Mouse (Mus musculus): ENCODE results near the gene Psmg4. TPM values are rescaled to one million over a fixed set of nuclear protein-coding genes. Genes with fewer than 3 reads are reported as not detected.

The Psmg4 gene
- polyA plus RNA-seq, 1 experiment from 2014 or later, result 86.6 TPM

- H3K9me3 ChIP-seq (ENCODE audit: control insufficient read depth, low read depth, low read length), result no peaks in the 10 kb centered on the region
- WGBS, result 9% methylated on average over 19 of the region's 19 CpGs
- no peak for ATAC-seq (ENCODE audit: insufficient number of reproducible peaks, insufficient read depth, low FRiP score, low read depth)
- H3K36me3 ChIP-seq (ENCODE audit: control insufficient read depth, insufficient read depth, low read length), result no peaks in the 10 kb centered on the region
- H3K9ac ChIP-seq (replicated peaks; ENCODE audit: low read depth, low read length), result no peak overlapping the region
- H3K4me1 ChIP-seq (ENCODE audit: control insufficient read depth, insufficient read depth, low read length), result peaks cover 22% of the 10 kb centered on the region; the same call in 1 of the 2 replicates
- no peaks in the 10 kb centered on the region for H3K27me3 ChIP-seq (ENCODE audit: control insufficient read depth, insufficient read depth, low read length)
- peak overlapping the region; percentile 78; the same call in 1 of the 2 replicates for H3K27ac ChIP-seq (ENCODE audit: low read length)
- H3K4me3 ChIP-seq (ENCODE audit: low read depth, low read length), result peak overlapping the region; percentile 10; the same call in 1 of the 2 replicates
- H3K4me2 ChIP-seq (replicated peaks; ENCODE audit: low read depth, low read length), result peak overlapping the region; percentile 36
These were observed 12.3 kb upstream of the Psmg4 start for GRCm38 (mm10) chr13:34150271-34151027.

GRCm38 (mm10) chr13:34151425-34151824 lies 11.3 kb upstream of the Psmg4 start:
- WGBS, result 100% methylated on average over 1 of the region's 1 CpGs
- Histone ChIP-seq H3K4me1 (ENCODE audit: control insufficient read depth, insufficient read depth, low read length) (peaks cover 22% of the 10 kb centered on the region; the same call in 1 of the 2 replicates), H3K27me3 (ENCODE audit: control insufficient read depth, insufficient read depth, low read length) (no peaks in the 10 kb centered on the region), H3K9ac (replicated peaks; ENCODE audit: low read depth, low read length) (no peak overlapping the region), H3K4me3 (ENCODE audit: low read depth, low read length) (no peak overlapping the region), H3K9me3 (ENCODE audit: control insufficient read depth, low read depth, low read length) (no peaks in the 10 kb centered on the region), H3K4me2 (replicated peaks; ENCODE audit: low read depth, low read length) (no peak overlapping the region), H3K27ac (ENCODE audit: low read length) (no peak overlapping the region), H3K36me3 (ENCODE audit: control insufficient read depth, insufficient read depth, low read length) (no peaks in the 10 kb centered on the region)
- no peak for ATAC-seq (ENCODE audit: insufficient number of reproducible peaks, insufficient read depth, low FRiP score, low read depth)

GRCm38 (mm10) chr13:34152695-34153094 lies 10.1 kb upstream of the Psmg4 start:
- Histone ChIP-seq H3K4me1 (ENCODE audit: control insufficient read depth, insufficient read depth, low read length) (peaks cover 22% of the 10 kb centered on the region; the same call in 1 of the 2 replicates), H3K27me3 (ENCODE audit: control insufficient read depth, insufficient read depth, low read length) (no peaks in the 10 kb centered on the region), H3K9ac (replicated peaks; ENCODE audit: low read depth, low read length) (no peak overlapping the region), H3K27ac (ENCODE audit: low read length) (no peak overlapping the region), H3K36me3 (ENCODE audit: control insufficient read depth, insufficient read depth, low read length) (no peaks in the 10 kb centered on the region), H3K9me3 (ENCODE audit: control insufficient read depth, low read depth, low read length) (no peaks in the 10 kb centered on the region), H3K4me3 (ENCODE audit: low read depth, low read length) (no peak overlapping the region), H3K4me2 (replicated peaks; ENCODE audit: low read depth, low read length) (no peak overlapping the region)
- ATAC-seq (ENCODE audit: insufficient number of reproducible peaks, insufficient read depth, low FRiP score, low read depth), result no peak
- 31% methylated on average over 7 of the region's 7 CpGs for WGBS

GRCm38 (mm10) chr13:34153254-34154011 lies 9.3 kb upstream of the Psmg4 start:
- Histone ChIP-seq H3K4me2 (replicated peaks; ENCODE audit: low read depth, low read length) (no peak overlapping the region), H3K4me1 (ENCODE audit: control insufficient read depth, insufficient read depth, low read length) (peaks cover 21% of the 10 kb centered on the region; the same call in 1 of the 2 replicates), H3K9ac (replicated peaks; ENCODE audit: low read depth, low read length) (no peak overlapping the region), H3K27me3 (ENCODE audit: control insufficient read depth, insufficient read depth, low read length) (no peaks in the 10 kb centered on the region), H3K27ac (ENCODE audit: low read length) (peak overlapping the region; percentile 29; the same call in 1 of the 2 replicates), H3K4me3 (ENCODE audit: low read depth, low read length) (no peak overlapping the region), H3K9me3 (ENCODE audit: control insufficient read depth, low read depth, low read length) (no peaks in the 10 kb centered on the region), H3K36me3 (ENCODE audit: control insufficient read depth, insufficient read depth, low read length) (no peaks in the 10 kb centered on the region)
- 71% methylated on average over 4 of the region's 5 CpGs for WGBS
- ATAC-seq (ENCODE audit: insufficient number of reproducible peaks, insufficient read depth, low FRiP score, low read depth), result no peak

GRCm38 (mm10) chr13:34154217-34154930 lies 8.4 kb upstream of the Psmg4 start:
- WGBS, result 40% methylated on average over 13 of the region's 13 CpGs
- Histone ChIP-seq H3K9me3 (ENCODE audit: control insufficient read depth, low read depth, low read length) (no peaks in the 10 kb centered on the region), H3K9ac (replicated peaks; ENCODE audit: low read depth, low read length) (no peak overlapping the region), H3K4me3 (ENCODE audit: low read depth, low read length) (0 out of 2 replicates have a peak overlapping the region, but pooled peaks have one; percentile 3), H3K4me2 (replicated peaks; ENCODE audit: low read depth, low read length) (peak overlapping the region; percentile 20; the same call in 1 of the 2 replicates), H3K27ac (ENCODE audit: low read length) (peak overlapping the region; percentile 29; the same call in 1 of the 2 replicates), H3K4me1 (ENCODE audit: control insufficient read depth, insufficient read depth, low read length) (peaks cover 15% of the 10 kb centered on the region; the same call in 1 of the 2 replicates), H3K36me3 (ENCODE audit: control insufficient read depth, insufficient read depth, low read length) (no peaks in the 10 kb centered on the region), H3K27me3 (ENCODE audit: control insufficient read depth, insufficient read depth, low read length) (no peaks in the 10 kb centered on the region)
- peak; percentile 40 for ATAC-seq (ENCODE audit: insufficient number of reproducible peaks, insufficient read depth, low FRiP score, low read depth)

GRCm38 (mm10) chr13:34154931-34155272 lies 7.9 kb upstream of the Psmg4 start:
- no peaks in the 10 kb centered on the region for H3K36me3 ChIP-seq (ENCODE audit: control insufficient read depth, insufficient read depth, low read length)
- no peaks in the 10 kb centered on the region for H3K9me3 ChIP-seq (ENCODE audit: control insufficient read depth, low read depth, low read length)
- H3K27ac ChIP-seq (ENCODE audit: low read length), result no peak overlapping the region
- no peaks in the 10 kb centered on the region for H3K27me3 ChIP-seq (ENCODE audit: control insufficient read depth, insufficient read depth, low read length)
- H3K4me3 ChIP-seq (ENCODE audit: low read depth, low read length), result 0 out of 2 replicates have a peak overlapping the region, but pooled peaks have one; percentile 3
- no peak overlapping the region for H3K9ac ChIP-seq (replicated peaks; ENCODE audit: low read depth, low read length)
- 37% methylated on average over 3 of the region's 3 CpGs for WGBS
- H3K4me1 ChIP-seq (ENCODE audit: control insufficient read depth, insufficient read depth, low read length), result peaks cover 10% of the 10 kb centered on the region; the same call in 1 of the 2 replicates
- no peak for ATAC-seq (ENCODE audit: insufficient number of reproducible peaks, insufficient read depth, low FRiP score, low read depth)
- peak overlapping the region; percentile 20; the same call in 1 of the 2 replicates for H3K4me2 ChIP-seq (replicated peaks; ENCODE audit: low read depth, low read length)

GRCm38 (mm10) chr13:34156133-34156839 lies 6.5 kb upstream of the Psmg4 start:
- Histone ChIP-seq H3K9me3 (ENCODE audit: control insufficient read depth, low read depth, low read length) (no peaks in the 10 kb centered on the region), H3K9ac (replicated peaks; ENCODE audit: low read depth, low read length) (no peak overlapping the region), H3K4me1 (ENCODE audit: control insufficient read depth, insufficient read depth, low read length) (0 out of 2 replicates have a peak, but pooled peaks cover 4% of the 10 kb centered on the region), H3K27me3 (ENCODE audit: control insufficient read depth, insufficient read depth, low read length) (no peaks in the 10 kb centered on the region), H3K36me3 (ENCODE audit: control insufficient read depth, insufficient read depth, low read length) (no peaks in the 10 kb centered on the region), H3K27ac (ENCODE audit: low read length) (no peak overlapping the region), H3K4me2 (replicated peaks; ENCODE audit: low read depth, low read length) (no peak overlapping the region), H3K4me3 (ENCODE audit: low read depth, low read length) (no peak overlapping the region)
- ATAC-seq (ENCODE audit: insufficient number of reproducible peaks, insufficient read depth, low FRiP score, low read depth), result 0 out of 2 replicates have a peak, but pooled peaks have one; percentile 28
- 48% methylated on average over 8 of the region's 8 CpGs for WGBS

Measured in stomach, embryonic 14.5 days (tissue).